Mouse (Mus musculus) liver, adult (tissue): Measurements from ENCODE around the gene Map4.

ENCODE experiments used
- GATA4 ChIP-seq: IDR thresholded peaks from 2 replicates; pipeline ENCODE4 v1.6.1; 2014; ENCODE audit warnings: mild to moderate bottlenecking, low read length; ENCODE audit not compliant: insufficient replicate concordance

Gene Map4

DNA sequence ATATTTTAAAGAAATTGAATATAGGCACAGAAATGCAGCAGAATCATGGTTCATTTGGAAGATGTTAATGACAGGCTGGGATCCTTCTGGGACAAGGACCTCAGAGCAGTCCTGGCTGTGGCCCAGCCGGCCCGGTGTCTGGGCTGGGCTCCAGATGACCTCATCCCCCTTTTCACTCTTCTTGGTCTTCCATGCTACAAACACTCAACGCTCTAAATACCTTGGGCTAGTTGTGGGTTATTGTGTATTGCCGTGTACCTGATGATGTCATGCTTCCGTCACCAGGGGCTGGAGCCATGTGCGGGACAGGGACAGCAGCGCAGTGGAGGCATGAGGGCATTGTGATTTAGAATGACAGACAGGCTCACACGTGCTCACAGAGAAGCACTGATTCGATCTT is 139.1 kb downstream of the Map4 start:
- TF ChIP-seq GATA4 = no peak

DNA sequence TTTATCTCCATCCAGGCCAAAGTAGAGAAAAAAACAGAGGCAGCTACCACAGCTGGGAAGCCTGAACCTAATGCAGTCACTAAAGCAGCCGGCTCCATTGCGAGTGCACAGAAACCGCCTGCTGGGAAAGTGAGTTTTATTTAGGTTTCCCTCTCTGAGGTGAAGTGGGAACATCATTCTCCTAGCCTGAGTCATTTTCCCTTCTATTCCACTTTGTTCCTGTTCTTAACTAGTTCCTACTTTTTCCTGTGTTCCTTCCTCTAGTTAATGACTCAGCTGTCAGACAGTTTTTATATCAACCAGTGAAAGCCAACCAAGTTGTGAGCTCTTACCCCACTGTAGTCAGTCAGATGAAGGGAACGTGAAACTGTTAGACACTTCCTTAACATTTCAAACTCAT is 139.8 kb downstream of the Map4 start:
- no peak for TF ChIP-seq GATA4

DNA sequence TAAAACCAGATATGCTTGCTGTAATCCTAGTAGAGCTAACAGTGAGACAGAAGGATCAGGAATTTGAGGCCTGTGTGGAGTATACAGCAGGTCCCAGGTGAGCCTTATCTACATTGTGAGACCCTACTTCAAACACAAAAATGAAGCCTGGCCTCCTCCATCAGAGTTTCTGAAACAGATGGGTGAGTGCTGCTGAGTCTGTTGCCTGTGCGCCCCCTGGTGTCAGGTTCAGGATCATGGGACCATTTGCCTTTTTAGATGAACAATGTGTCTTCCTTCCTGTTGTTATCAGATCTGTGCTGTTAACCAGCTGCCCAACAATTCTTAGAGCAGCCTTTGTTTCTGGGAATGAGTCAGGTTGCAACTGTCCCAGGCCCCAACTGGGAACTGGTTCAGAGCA is 140.6 kb downstream of the Map4 start:
- no peak for TF ChIP-seq GATA4

DNA sequence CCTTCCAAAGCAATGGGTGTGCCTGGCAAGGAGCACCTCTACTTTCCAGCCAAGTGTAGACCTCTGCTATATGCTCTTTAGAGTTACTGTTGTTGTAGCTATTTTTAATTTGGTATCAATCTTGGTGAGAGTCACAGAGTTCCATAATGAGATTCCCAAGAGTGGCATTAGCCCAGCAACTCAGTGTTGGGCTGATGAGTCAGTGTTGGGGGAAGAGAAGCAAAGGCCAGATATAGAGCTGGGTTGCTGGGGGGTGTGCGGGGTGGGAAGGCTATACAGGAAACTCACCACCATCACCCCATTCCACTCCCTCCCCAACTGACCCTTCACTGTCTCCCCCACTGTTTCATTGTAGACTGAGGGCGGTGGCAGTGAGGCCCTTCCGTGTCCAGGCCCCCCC is 149.8 kb downstream of the Map4 start:
- TF ChIP-seq GATA4 = no peak

DNA sequence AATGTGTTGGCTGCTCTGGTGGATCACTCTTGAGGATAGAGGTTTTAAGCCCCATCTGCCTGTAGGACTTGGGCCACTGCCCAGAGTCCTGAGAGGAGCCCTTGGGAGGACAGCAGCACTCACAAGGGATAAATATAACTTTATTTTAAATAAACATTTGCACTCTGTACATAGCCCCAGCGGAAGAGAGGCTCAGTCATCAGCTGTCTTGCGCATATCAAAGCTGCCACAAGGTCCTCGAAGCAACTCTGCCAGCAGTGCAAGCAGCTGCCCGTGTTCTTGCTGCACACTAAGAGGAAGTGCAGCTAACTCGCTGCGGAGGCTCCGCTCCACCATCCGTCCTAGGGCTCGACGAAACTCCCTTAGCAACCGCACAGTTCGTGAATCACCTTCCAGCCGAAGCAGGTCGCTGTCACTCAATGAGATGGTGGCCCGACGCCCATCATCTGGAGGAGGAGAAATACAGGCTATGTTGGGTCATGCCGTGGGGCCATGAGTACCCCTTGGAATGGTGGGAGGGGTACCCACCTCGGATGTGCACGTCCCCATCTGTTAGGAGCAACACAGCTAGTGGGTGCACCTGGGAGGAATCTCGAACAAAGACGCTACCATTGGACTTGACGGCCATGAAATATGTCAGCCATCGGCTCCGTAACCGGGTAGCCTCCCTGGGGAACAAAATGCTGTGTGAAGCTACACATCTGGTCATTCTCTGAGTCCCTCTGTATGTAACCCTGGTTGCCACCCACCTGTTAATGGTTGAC is 153.1 kb downstream of the Map4 start:
- no peak for TF ChIP-seq GATA4

DNA sequence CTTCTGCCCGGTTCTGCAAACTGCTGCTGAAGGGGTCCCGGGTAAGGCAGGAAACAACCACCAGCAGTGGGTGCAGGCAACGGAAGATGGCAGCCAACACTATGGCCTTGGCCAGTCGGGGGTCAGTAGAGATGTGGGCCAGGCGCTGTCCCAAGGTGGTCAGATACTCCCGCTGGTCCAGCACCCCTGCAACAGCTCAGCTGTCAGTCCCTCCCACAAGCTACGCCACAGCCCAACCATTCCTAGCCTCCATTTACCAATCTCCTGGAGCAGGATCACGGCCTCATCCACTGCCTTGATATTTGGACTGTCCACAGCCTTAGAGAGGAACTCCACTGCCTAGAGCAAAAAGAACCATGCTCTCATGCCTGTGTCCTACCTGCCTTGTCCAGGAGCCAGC is 154.4 kb downstream of the Map4 start:
- TF ChIP-seq GATA4 = no peak

DNA sequence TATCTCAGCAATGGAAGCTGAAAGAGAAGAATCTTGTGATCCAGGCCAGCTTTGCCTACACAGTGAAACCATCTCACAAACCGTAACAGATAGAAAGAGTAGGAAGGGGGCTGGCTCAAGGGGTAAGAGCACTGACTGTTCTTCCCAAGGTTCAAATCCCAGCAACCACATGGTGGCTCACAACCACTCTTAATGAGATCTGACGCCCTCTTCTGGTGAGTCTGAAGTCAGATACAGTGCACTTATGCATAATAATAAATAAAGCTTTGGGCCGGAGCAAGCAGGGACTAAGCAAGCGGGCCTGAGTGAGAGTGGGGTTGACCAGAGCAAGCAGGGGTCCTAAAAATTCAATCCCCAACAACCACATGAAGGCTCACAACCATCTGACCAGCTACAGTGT is 162.0 kb downstream of the Map4 start:
- no peak for TF ChIP-seq GATA4

DNA sequence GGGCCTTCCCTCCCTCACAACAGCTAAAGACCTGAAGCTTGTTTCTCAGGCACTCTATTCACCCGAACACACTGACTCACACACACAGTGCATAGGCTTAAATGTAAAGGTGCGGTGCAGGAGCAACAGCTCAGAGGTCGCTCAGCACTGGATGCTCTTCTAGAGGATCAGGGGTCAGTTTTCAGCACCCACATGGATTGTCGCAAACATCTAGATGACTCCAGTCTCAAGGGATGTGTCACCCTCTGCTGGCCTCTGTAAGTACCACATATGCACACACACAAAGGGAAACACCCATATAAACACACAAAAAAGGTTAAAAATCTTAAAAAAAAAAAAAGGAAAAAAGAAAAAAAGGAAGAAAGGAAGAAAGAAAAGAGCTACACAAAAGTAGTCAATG is 163.5 kb downstream of the Map4 start:
- TF ChIP-seq GATA4 = no peak

DNA sequence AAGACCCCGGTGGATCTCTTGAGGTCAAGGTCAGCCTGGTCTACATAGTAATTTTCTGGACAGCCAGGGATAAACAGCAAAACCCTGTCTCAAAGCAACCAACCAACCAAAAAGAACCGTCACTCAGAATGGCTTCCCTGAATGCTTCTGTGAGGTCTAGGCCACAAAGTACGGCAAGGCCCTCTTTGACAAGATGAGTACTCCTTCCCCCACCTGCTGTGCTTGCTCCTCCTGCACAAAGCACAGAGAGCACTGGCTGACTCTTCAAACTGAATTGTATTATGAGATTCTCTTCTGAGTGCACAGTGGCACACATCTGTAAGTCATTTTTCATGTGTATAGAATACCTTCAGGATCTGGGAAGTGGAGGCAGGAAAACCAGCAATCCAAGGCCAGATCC is 166.5 kb downstream of the Map4 start:
- TF ChIP-seq GATA4 = no peak

DNA sequence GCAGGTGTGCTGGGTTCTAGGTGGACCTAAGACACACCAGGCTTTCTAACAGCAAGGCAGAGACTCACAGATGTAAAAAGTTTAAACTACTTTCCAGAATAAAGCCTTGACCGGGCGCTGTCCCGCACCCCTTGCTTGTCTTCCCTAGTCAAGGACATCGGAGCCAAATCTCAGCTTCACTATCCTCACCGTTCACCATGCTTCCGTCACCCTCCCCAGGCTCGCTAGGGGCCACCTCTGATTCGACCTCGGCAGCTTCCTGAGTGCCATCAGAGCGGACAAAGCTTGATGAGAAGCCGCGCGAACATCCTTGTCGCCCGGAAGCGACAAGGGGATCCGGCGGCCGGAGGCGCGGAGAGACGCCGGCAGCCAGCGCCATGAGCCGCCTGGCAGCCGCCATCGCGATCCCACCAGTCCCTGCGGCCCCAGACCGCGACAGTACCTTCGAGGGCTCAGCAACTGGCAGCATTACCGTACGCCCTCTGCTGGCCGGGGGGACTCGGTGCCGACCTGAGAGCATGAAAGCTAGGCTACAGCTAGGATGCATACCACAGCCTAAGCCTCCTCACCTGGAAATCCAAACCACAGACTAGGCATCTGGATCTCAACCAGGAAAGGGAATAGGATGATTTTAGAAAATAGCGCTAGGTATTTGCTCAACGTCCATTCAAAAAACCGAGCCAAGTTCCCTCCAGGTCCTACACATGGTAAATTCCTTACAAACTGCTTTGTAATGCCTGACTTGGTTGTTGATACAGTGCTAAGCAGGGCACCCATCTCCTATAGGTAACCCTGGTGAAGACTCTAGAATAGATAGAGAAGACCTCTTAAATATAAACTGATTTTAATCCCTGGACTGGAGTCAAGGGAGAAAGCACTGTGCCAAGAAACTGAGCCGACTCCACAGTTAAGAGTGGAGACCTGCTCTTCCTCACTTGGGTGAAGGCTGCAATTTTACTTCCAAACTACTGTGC is 169.7 kb downstream of the Map4 start:
- TF ChIP-seq GATA4 = peak; percentile 60; the same call in 1 of the 2 replicates

DNA sequence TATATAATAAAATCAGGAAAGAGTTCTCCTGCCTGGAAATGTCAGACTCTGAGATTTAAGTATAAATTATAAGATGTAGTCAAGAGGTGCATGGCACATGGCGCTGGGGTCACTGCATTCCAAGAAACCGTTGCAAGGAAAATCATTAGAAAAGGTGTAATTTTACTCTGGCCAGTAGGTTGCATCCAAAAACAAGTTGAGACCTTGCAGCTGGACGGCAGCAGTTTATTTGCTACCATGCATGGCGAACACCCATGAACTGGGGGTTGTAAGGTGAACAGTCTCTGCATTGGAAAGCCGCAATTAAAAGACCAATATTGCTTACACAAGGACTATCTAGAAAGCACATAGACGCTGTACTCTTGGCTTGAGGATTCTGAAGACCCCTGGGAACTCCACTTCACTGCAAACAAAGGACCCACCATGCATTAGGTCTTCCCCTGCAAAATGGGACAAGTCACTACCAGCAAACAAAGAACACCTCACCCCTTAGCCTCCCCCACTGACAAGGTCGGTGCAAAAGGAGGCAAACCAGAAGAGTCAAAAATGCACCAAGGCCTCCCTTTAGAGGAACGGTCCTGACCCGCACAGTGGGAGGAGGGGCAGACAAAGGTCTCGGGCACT is 185.2 kb downstream of the Map4 start:
- TF ChIP-seq GATA4 = no peak

DNA sequence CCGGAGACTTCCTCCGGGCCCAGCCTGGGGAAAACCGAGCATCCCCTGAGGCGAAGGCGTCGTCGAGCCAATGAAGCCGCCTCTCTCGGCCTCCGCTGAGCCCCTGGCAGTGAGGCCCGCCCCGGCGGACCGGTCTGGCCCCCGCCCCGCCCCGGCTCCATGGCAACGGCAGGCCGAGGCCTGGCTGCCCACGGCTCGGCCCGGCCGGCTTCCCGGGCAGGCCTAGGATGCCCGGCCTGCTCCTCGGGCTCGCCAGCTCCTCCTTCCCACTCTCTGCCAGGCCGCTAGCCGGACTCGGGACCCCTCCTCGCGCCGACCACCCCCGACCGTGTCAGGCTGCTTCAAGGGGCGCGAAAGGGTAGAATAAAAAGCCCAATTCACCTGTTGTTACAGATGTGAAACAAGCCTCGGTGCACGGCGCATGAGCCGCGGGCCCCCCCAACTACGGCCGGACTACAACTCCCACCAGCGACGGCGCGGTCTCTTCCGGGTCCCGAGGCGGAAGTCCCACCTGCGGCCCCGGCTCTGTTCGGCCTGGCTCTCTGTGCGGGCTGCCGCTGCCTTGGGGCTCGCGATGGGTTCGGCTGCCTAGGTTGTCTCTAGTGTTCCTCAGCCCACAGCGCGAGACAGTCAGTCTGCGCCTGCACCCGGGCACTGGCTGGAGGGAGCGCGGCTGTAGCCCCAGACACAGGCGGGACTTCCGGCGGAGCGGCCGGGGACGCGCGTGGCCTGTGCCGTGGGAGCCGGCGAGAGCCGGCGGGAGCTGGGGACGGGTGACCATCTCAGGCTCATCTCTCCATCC is 185.9 kb downstream of the Map4 start, which contains the start of gene Smarcc1:
Gene Smarcc1, plus strand, starts transcription at position 732 of the 802 bp plus-strand sequence.
- TF ChIP-seq GATA4 = no peak

DNA sequence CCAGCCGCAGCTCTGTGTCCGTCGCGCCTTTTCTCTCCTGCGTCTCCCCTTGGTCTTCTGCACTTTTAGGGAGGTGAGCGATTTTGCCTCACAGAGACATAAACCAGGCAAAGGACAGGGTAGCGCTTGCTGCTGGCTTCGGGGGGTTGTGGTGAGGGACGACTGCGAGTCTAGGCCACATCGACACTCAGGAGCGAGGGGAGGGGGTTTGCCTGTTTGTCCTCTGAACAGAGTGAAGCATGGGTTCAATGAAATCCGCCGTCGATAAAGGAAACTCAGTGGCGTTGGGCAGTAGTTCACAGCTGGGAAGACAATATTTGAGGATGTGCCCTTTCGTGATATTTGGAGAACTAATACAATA is 186.5 kb downstream of the Map4 start, which contains the start of gene Dhx30:
Gene Dhx30, minus strand, starts transcription at position 52 of the 361 bp plus-strand sequence.
- TF ChIP-seq GATA4 = no peak

DNA sequence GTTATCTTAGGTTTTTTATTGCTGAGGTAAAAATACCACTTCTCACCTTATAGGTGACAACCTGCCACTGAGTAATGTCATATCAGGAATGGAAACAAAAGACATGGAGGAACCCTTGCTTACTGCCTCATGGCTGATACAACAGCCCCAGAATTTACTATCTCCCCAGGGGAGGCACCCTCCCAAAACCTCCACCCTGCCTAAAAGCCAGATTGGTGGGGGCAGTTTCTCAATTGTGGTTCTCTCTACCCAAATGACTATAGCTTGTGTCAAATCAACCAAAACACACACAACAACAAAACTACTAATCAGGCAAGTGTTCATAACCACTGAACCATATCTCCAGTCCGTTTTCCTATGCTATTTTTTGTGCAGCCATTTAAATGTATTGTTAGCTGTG is 187.0 kb downstream of the Map4 start:
- no peak for TF ChIP-seq GATA4

DNA sequence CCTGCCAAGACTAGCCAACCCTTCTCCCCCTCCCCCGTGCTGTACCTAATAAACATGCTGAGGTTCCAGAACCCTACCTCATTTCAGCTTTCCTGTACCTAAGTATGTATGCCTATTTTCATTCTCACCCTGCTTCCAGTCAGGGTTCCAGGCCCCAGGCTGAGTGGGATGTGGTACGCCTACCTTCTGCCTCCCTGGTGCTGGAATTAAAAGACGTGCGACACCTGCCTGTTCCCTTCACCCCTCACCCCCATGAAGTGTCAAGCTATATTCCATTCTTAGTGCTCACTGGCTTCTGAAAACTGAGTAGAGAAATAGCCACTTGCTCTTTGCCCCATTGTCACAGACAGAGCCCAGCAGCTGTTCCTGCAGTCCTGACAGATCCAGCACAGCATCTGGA is 190.2 kb downstream of the Map4 start:
- TF ChIP-seq GATA4 = no peak
